Mouse (Mus musculus) mouse trophoblast stem cell (cell line): Measurements from ENCODE around the gene Cx3cl1.

Source experiments
- in situ Hi-C, 2 experiments: fragments of 300-500 bp; cut with MseI, MboI; formaldehyde crosslinking; loops; 2 replicates in 1 of 2; 3 replicates in 1 of 2; pipeline ENCODE4 v1.15.1; 2025

Gene Cx3cl1

GRCm38 (mm10) chr8:94773048-94773447 is 1.2 kb downstream of the Cx3cl1 start:
- in situ Hi-C loops, result no loop called here

- in situ Hi-C loops, result no loop called here
Measured at GRCm38 (mm10) chr8:94773700-94774171, 1.9 kb downstream of the Cx3cl1 start.

GRCm38 (mm10) chr8:94774601-94775000 is 2.8 kb downstream of the Cx3cl1 start:
- in situ Hi-C loops, result no loop called here

- in situ Hi-C loops, result no loop called here
Measured at GRCm38 (mm10) chr8:94776346-94776745, 4.5 kb downstream of the Cx3cl1 start.

DNA sequence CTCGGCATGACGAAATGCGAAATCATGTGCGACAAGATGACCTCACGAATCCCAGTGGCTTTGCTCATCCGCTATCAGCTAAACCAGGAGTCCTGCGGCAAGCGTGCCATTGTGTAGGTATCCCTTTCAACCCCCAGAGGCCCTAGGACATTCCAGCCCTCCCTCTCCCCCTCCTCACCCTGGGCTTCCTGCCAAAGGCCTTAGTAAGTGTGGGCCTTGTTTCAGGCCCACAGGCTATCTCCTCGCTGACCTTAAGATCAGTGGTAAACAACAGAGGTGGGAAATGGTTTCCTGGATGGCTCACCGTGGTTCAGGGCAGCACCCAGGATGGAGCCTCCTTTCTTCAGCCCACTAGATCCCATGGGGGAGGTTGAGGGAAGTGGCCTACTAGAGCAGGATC is 6.2 kb downstream of the Cx3cl1 start:
- in situ Hi-C loops, result no loop called here

DNA sequence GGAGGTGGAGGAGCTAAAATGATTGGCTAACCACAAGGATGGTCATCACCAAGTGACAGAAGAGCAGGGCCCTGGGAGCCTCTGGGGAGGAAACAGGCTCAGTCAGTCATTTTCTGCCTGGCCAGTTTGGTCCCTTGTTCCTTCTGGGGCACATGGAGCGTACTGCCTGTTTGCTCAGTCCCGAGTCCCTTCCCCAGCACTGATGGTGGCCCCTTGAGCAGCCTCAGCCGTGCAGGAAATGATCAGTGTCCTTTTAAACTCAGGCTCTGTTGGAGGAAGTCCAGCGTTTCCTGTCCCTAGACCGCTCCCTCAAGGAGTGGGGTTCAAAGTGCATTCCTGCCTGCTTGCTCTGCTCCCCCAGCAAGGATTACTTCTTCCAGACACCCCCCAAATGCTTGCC is 6.7 kb downstream of the Cx3cl1 start:
- in situ Hi-C loops, result no loop called here

DNA sequence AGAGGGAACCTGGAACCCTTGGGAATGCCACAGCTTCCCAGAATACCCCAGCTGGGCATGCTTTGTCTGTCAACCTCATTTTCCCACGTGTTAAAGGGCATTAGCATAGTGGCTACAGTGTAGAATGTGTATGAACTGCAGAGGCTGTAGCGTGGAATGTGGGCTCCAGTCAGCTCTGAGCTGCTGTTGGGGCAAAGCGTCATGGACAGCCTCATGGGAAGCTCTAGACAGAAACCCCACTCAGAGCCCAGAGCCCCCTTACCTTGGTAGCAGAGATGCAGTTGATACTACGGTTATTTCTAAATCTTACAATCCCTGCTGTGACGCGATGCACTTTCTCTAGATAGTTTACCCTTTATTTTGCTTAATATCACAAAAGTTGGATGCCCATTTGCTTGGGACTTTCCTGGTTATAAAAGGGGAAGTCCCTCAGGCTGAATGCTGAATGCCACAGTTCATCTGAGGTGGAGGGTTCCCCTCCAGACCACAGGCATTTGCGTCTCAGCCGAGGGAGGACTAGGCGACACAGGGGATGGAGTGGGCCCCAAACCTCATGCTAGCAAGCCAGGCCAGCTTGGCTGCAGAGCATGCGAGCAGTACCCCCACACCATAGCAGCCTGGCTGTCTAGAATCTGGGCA is 7.2 kb downstream of the Cx3cl1 start:
- in situ Hi-C loops, result no loop called here

- in situ Hi-C loops, result no loop called here
Measured at GRCm38 (mm10) chr8:94779534-94780294, 7.9 kb downstream of the Cx3cl1 start.

GRCm38 (mm10) chr8:94780491-94781154 is 8.8 kb downstream of the Cx3cl1 start:
- in situ Hi-C loops, result no loop called here

GRCm38 (mm10) chr8:94781155-94781837 is 9.5 kb downstream of the Cx3cl1 start:
- in situ Hi-C loops, result no loop called here

DNA sequence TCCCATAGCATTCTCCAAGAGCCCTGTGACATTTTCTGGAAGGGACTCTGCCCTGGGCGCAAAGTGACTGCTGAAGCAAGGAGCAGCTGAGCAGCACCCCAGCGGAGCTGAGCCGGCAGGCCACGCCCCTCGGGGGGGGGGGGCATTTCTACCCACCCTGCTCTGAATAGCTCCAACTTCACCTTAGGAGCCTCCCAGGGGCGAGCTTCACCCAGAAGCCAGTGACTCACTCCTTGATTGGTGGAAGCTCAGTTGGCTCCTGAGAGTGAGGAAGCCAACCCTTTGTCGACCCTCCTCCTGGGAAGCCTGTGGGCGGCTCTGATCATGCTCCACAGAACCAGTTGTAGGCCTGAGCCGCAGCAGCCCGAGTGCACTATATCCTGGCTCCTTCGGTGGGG is 10.0 kb downstream of the Cx3cl1 start:
- in situ Hi-C loops, result no loop called here

GRCm38 (mm10) chr8:94783890-94784289 is 12.1 kb downstream of the Cx3cl1 start:
- in situ Hi-C loops, result no loop called here

DNA sequence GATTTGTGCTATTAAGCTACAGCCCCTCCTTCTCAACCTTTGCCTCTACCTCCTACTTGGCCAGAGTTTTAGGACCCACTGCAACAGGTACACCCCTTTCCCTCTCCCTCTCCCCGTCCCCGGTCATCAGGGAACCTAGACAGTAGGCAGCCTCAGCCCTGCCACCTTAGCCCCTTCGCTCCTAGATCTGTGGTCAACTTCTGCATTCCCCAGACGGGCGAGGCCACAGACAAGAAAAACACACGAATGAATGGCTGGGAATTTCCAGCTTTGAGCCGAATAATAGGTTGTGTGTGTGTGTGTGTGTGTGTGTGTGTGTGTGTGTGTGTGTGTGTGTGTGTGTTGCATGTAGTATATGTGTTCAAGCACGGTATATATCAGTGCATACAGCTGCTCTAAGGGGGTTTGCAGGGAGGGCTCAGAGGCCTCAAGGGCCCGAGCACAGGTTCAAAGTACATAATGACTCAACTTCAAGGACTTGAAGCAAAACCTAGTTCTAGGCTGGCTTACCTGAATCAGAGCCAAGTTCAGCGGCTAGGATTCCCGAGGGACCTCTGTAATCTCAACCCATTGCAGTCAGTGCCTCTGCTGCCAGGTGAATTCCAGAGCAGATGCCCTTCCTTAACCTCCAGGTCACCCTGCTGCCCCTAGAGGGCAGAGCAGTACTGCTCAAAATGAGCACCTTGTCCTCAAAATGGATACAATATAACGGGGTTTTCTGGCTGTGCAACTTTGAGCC is 13.6 kb downstream of the Cx3cl1 start:
- in situ Hi-C loops, result no loop called here

- in situ Hi-C loops, result no loop called here
Measured at GRCm38 (mm10) chr8:94785995-94786595, 14.3 kb downstream of the Cx3cl1 start.

DNA sequence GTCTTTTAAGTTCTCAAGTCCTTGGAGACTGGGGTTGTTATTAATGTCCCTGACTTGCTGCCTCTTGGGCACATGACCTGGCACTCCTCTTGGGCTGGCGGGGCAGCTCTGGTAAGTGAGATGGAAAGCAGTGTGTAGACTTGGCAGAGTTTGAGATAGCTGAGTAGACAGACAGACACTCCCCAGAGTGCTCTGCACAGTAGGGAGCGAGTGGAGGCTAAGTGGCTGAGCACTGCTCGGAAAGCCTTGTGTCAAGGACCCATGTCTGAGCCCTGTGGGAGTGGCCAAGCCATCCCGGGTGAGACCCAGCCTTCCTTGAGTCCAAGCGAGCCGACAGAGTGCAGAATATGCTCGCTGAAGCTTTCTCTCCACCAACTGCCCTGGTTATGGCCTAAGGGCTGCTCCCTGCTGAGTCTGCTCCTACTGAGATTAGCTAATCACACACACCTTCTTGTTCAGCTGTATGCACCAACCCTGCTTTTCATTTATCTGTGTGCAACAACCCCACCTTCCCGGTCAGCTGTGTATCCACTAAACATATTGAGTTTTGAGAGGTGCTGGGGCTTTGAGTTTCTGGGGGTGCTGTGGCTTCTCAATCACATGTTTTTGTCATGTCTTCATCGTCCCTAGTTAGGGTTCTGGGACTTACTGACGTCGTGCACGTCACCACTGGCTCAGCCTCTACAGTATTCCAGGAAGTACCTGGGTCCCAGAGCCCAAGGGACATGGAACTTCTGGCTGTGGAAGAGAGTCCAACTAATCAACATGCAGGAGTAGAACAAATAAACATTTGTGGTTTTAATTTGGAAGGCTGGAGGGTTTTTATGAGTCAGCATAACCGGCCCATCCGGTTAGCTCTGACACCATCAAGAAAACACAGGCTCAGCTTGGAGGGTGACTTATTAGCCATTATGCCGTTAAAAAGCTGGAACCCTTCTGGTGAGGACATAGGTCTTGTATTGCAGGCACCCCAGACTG is 16.0 kb downstream of the Cx3cl1 start:
- in situ Hi-C loops, result no loop called here

GRCm38 (mm10) chr8:94789256-94789955 is 17.6 kb downstream of the Cx3cl1 start:
- in situ Hi-C loops, result no loop called here

GRCm38 (mm10) chr8:94794368-94794767 is 22.6 kb downstream of the Cx3cl1 start:
- in situ Hi-C loops, result no loop called here

DNA sequence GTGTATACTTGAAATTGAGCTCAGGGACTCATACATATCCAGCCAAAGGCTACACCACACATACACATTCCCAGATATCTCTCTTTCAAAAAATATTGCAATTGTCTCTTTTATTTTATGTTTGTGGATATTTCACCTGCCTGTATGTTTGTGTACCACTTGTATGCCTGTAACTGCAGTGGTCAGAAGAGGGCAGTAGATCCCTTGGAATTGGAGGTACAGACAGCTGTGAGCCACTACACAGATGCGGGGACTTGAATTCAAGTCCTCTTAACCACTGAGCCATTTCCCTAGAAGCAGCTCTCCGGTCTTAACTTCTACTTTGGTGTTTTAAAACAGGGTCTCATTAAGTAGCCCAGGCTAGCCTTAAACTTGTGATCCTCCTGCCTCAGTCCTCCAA is 23.0 kb downstream of the Cx3cl1 start:
- in situ Hi-C loops, result no loop called here
